ENCODE assay signal across 8 mouse cellular contexts in the genomic region with DNA sequence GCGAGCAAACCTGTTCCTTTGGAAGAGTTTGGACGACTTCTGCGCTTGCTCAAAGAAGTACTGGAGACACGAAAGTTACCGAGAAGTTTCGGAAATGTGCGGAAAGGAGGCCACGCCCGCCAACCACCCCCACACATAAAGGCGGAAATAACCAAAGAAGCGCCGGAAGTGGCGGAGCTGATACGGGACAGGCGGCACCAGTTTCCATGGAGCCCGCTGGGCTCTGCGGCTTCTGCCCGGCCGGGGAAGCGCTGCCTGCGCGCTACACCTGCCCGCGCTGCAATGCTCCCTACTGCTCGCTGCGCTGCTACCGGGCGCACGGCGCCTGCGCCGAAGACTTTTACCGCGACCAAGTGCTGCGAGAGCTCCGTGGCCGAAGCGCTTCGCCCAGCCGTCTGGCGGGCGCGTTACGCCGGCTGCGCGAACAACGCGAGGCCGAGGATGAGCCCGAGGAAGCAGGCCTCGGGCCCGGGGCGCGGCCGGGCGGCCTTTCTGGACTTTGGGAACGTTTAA. TPM values are rescaled to one million over a fixed set of nuclear protein-coding genes. Genes with fewer than 3 reads are reported as not detected.
DNase-seq lines count a peak whose midpoint lies in the region; ATAC-seq and TF ChIP-seq lines count a peak whose summit lies in the region.

A gene (plus strand): TSS at position 172 of the 513 bp plus-strand sequence.

- no peaks in the 10 kb centered on the region for H3K9me3 ChIP-seq in forebrain, embryonic 14.5 days (replicated peaks; ENCODE audit: control insufficient read depth, low read length)
- no peaks in the 10 kb centered on the region for H3K9me3 ChIP-seq in neural tube, embryonic 15.5 days (replicated peaks)

- peaks cover 15% of the 10 kb centered on the region; the same call in 1 of the 2 replicates for H3K36me3 ChIP-seq in forebrain, embryonic 14.5 days (ENCODE audit: control insufficient read depth, insufficient read depth, low read length)
- peaks cover 9% of the 10 kb centered on the region for H3K36me3 ChIP-seq in neural tube, embryonic 15.5 days
- H3K36me3 ChIP-seq in thymus, adult 2 months (ENCODE audit: control insufficient read depth, insufficient read depth, low read length), result no peaks in the 10 kb centered on the region

- peak within 1 kb of the TSS; percentile 82 for H3K4me3 ChIP-seq in forebrain, embryonic 14.5 days (ENCODE audit: low read depth, low read length)
- H3K4me3 ChIP-seq in neural tube, embryonic 15.5 days (replicated peaks), result peak within 1 kb of the TSS; percentile 84
- peak within 1 kb of the TSS; percentile 72 for H3K4me3 ChIP-seq in thymus, adult 2 months (ENCODE audit: control insufficient read depth, insufficient read depth, low read length)

- DNase-seq in ES-CJ7 (ENCODE audit: low read depth, low spot score), result peak; percentile 91
- DNase-seq in forebrain, embryonic 14.5 days (ENCODE audit: low spot score), result peak; percentile 96
- DNase-seq in heart, postnatal 14 days, result peak; percentile 89 to 93
- peak; percentile 94 for DNase-seq in layer of hippocampus, adult 11-12 months (ENCODE audit: low spot score)
- peak; percentile 96 to 97 for DNase-seq in lung, adult 18-20 months
- DNase-seq in thymus, adult 2 months, result peak; percentile 95

- peak within 1 kb of the TSS; percentile 92 for H3K27ac ChIP-seq in forebrain, embryonic 14.5 days (ENCODE audit: low read depth, low read length)
- H3K27ac ChIP-seq in neural tube, embryonic 15.5 days (replicated peaks), result peak within 1 kb of the TSS; percentile 92
- peak within 1 kb of the TSS; percentile 83 for H3K27ac ChIP-seq in thymus, adult 2 months (ENCODE audit: control insufficient read depth, insufficient read depth, low read length)

- peak within 1 kb of the TSS; percentile 100 for H3K4me2 ChIP-seq in forebrain, embryonic 14.5 days (ENCODE audit: low read length)
- H3K4me2 ChIP-seq in neural tube, embryonic 15.5 days, result peak within 1 kb of the TSS; percentile 98

- TF ChIP-seq CTCF in thymus, adult 2 months (IDR thresholded peaks at IDR 0.05; ENCODE audit: borderline replicate concordance, control insufficient read depth, extremely low read depth, insufficient read depth, low read length, poor library complexity), result 0 out of 2 replicates have a peak, but pooled peaks have one; percentile 9

- peak; percentile 57; the same call in 1 of the 2 replicates for ATAC-seq in cerebellum, adult (ENCODE audit: insufficient number of reproducible peaks, low FRiP score, low TSS enrichment)
- peak; percentile 71 for ATAC-seq in forebrain, embryonic 14.5 days
- peak; percentile 74 for ATAC-seq in neural tube, embryonic 15.5 days (ENCODE audit: low FRiP score)

- peak; percentile 81 for TF ChIP-seq POLR2A in thymus, adult 2 months (IDR thresholded peaks at IDR 0.05; ENCODE audit: control insufficient read depth, extremely low read depth, insufficient read depth, low read length, poor library complexity)

- intact Hi-C loops in heart, postnatal 14 days (cut with DNase I), result loop anchor here (10.0 kb wide), 1 partner anchor 274 kb away; a partner anchor contains a TSS

- H3K4me1 ChIP-seq in forebrain, embryonic 14.5 days (ENCODE audit: control insufficient read depth, insufficient read depth, low read length), result peaks cover 24% of the 10 kb centered on the region
- peaks cover 65% of the 10 kb centered on the region for H3K4me1 ChIP-seq in neural tube, embryonic 15.5 days
- H3K4me1 ChIP-seq in thymus, adult 2 months (replicated peaks; ENCODE audit: control insufficient read depth, insufficient read depth, low read length), result peaks cover 16% of the 10 kb centered on the region

- no peaks in the 10 kb centered on the region for H3K27me3 ChIP-seq in forebrain, embryonic 14.5 days (replicated peaks; ENCODE audit: control insufficient read depth, insufficient read depth, low read length)
- H3K27me3 ChIP-seq in neural tube, embryonic 15.5 days (replicated peaks), result no peaks in the 10 kb centered on the region
- no peaks in the 10 kb centered on the region for H3K27me3 ChIP-seq in thymus, adult 2 months (ENCODE audit: control insufficient read depth, insufficient read depth, low read length)

- H3K9ac ChIP-seq in forebrain, embryonic 14.5 days (ENCODE audit: low read length), result peak within 1 kb of the TSS; percentile 95
- peak within 1 kb of the TSS; percentile 92 for H3K9ac ChIP-seq in neural tube, embryonic 15.5 days (replicated peaks)

- WGBS in forebrain, embryonic 14.5 days, result under 1% methylated on average over 58 of the region's 58 CpGs
- WGBS in neural tube, embryonic 15.5 days, result under 1% methylated on average over 58 of the region's 58 CpGs
- under 1% methylated on average over 58 of the region's 58 CpGs for WGBS in thymus, adult 2 months

RNA-seq across cellular contexts. Expression of the gene that starts here (rescaled TPM):
- polyA plus RNA-seq in forebrain, embryonic 14.5 days (2014; fragmentation: Nextera tagmentation; extraction: Ambion mirVana), result 38.2 and 40.5 TPM in 2 replicates
- 10 to 100 TPM; 11.8 to 12.6 TPM for total RNA-seq in heart, postnatal 14 days (2021)
- 30.4 and 31.2 TPM in 2 replicates for polyA plus RNA-seq in neural tube, embryonic 15.5 days (2015; fragmentation: Nextera tagmentation; extraction: Ambion mirVana)
- polyA plus RNA-seq in thymus, adult 2 months (2012; rRNA removed), result 69.6 and 80.8 TPM in 2 replicates

Comparison
In these comparisons a context has a peak if more than half of its experiments do, and no peak if none do; other contexts are left out.
1. Peak in every context shown above with its lines: DNase-seq, ATAC-seq, H3K4me3 ChIP-seq and H3K27ac ChIP-seq.